Mouse (Mus musculus): ENCODE results near the gene Sla2. TPM values are rescaled to one million over a fixed set of nuclear protein-coding genes. Genes with fewer than 3 reads are reported as not detected.
A peak's percentile ranks its signal among the peaks of the same experiment; 100 is the strongest.
"Not testable (repeated sequence)": the region's sequence is repeated elsewhere in the genome, so short reads cannot be mapped to it uniquely, and the experiment has no call there.

The Sla2 gene
- total RNA-seq, 2 experiments from 2014 or later, result 0.18 to 0.21 TPM

DNA sequence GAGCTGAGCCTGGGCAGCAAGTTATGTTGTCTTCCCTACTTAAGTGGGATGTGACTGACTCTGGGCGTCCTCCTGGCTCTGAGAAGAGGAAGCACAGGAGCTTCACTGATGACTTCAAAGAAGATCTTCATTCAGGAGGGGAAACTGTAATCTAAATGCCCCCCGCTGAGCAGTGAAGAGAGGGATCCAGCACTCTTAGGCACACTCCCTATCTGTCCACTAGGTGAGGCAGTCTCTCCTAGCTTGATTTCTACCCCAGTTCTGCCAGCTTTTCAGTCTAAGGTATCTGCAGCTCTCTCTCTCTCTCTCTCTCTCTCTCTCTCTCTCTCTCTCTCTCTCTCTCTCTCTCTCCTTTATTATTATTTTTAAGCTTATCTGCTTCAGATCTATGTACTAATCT is 16.4 kb upstream of the Sla2 start:
- intact Hi-C loops (cut with DNase I), result loop anchor here (1.0 kb wide), 1 partner anchor 92 kb away; no protein-coding TSS in a partner anchor
- no peak for DNase-seq (ENCODE audit: low spot score in 2 of 2)

DNA sequence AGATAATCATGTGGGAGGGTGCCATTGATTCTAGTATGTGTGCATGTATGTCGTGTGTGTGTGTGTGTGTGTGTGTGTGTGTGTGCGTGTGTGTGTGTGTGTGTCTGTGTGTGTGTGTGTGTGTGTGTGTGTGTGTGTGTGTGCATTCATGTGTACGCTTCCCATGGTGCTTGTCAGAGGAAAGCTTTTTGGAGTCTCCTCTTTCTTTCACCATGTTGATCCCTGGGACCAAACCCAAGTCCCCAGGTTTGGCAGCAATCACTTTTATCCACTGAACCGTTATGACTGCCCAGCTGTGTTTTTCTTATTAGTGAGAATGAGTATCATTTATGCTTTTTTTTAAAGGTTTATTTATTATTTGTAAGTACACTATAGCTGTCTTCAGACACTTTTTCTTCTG is 15.4 kb upstream of the Sla2 start:
- intact Hi-C loops (cut with DNase I); DNase-seq (ENCODE audit: low spot score in 2 of 2): not testable (repeated sequence)

GRCm38 (mm10) chr2:156901883-156902282 is 14.9 kb upstream of the Sla2 start:
- intact Hi-C loops (cut with DNase I), result no loop called here
- no peak for DNase-seq (ENCODE audit: low spot score in 2 of 2)

- no peak for DNase-seq (ENCODE audit: low spot score in 2 of 2)
- intact Hi-C loops (cut with DNase I), result no loop called here
These were observed 14.4 kb upstream of the Sla2 start for GRCm38 (mm10) chr2:156901344-156901743.

DNA sequence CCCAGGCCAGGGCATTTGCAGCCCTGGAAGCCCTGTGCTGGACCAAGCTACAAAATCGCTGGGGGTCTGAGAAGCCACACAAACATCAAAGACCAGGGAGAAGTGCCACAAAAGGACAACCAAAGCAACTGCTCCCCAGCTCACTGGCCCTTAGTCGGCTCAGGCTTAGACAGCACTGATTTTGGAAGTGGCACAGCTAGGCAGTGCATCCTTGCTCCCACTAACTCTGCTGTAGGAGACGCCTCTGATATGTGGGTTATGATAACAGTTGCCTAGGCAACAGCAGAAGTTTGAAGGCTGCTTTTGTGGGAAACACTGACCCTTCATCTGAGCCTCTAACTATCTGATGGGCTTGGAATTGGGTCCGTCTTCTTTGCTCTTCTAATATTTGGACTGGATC is 12.2 kb upstream of the Sla2 start:
- no peak for DNase-seq (ENCODE audit: low spot score in 2 of 2)
- intact Hi-C loops (cut with DNase I), result no loop called here

- intact Hi-C loops (cut with DNase I), result no loop called here
- no peak for DNase-seq (ENCODE audit: low spot score in 2 of 2)
These were observed 11.4 kb upstream of the Sla2 start for GRCm38 (mm10) chr2:156898374-156898773.

DNA sequence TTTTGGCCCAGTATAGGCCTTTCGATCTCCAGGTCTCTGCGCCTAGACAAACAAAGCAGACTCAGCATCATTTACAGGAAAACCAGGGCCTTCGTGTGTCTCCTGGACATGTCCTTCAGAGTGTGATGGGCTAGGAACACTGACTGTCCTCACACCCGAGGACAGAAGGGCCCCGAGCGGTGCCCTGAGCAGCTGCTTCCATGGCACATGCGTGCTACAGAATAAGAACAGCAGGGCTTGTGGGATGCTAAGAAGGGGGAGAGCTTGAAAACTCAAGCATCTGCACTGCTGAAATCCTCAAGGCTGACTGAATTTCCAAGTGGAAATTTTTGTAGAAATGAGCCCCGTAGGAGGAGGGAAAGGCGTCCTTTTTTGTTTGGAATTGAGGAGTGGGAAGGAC is 10.0 kb upstream of the Sla2 start:
- DNase-seq (ENCODE audit: low spot score in 2 of 2), result peak; percentile 47 to 51
- intact Hi-C loops (cut with DNase I), result no loop called here

- DNase-seq (ENCODE audit: low spot score in 2 of 2), result no peak
- intact Hi-C loops (cut with DNase I), result no loop called here
These were observed 9.5 kb upstream of the Sla2 start for GRCm38 (mm10) chr2:156896384-156896914.

DNA sequence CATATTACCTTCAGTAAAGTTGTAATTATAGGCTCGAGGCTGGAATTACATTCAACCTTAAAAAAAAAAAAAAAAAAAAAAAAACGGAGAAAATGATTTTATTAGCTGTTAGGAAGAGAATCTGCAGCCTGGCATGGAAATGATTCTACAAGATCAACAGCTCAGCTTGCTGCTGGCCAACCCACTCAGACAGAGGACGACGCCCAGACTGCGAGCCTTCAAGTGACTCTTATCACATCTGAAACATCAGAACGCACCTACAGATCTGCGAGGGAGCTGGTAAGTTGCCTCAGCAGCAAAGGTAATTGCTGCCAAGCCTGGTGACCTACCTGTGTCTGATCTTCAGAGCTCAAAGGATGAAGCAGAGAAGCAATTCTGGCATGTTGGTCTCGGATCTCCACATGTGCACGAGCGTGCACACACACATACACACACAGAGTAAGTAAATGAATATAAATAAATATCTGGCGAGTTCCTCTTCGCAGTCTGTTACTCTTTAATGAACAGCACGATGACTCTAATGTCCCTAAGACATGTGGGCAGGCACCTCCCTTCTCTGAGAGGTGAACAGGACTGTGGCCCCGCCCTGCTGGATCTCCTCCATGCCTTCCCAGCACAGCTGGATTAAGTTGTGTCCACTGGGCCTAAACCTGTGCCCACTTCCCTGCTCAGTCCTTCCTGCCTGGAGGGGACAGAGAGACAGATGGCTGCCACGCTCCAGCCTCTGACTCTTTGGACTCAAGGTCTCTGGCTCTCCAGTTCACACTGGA is 7.7 kb upstream of the Sla2 start:
- DNase-seq (ENCODE audit: low spot score in 2 of 2), result no peak
- intact Hi-C loops (cut with DNase I), result no loop called here

DNA sequence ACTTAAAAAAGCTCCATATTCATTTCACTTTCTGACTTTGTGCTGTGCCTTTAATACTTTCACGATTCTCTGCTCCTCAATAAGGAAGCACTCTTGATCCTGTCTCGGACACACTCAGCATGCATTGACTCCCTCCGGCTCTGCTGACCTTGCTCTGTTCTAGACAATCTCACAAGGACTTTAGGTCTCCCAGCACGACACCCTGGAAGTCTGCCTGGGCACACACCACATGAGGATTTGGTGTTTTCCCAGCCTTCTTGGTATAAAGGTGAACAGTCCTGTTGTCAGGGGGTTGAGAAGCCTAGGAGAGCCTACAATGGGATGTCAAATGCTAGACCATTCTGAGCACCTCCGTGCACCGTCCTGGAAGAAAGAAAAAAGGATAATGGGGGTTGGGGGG is 5.8 kb upstream of the Sla2 start:
- intact Hi-C loops (cut with DNase I), result no loop called here
- no peak for DNase-seq (ENCODE audit: low spot score in 2 of 2)

GRCm38 (mm10) chr2:156892240-156892639 is 5.2 kb upstream of the Sla2 start:
- DNase-seq (ENCODE audit: low spot score in 2 of 2), result no peak
- intact Hi-C loops (cut with DNase I), result no loop called here

DNA sequence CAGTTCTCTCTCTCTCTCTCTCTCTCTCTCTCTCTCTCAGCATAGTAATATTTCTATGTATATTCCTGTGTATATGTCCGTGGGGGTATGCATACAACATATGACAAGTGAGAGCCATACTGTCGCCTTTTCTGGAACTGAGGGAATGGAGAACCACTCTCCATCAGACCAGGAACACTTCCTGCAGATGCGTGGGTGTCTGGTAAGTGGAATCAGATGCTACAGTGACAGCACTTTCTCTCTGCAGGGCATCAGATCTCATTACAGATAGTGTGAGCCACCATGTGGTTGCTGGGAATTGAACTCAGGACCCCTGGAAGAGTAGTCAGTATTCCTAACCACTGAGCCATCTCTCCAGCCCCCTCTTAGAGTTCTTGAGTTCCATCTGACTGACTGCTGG is 1.5 kb upstream of the Sla2 start:
- no peak for DNase-seq (ENCODE audit: low spot score in 2 of 2)
- intact Hi-C loops (cut with DNase I), result no loop called here

DNA sequence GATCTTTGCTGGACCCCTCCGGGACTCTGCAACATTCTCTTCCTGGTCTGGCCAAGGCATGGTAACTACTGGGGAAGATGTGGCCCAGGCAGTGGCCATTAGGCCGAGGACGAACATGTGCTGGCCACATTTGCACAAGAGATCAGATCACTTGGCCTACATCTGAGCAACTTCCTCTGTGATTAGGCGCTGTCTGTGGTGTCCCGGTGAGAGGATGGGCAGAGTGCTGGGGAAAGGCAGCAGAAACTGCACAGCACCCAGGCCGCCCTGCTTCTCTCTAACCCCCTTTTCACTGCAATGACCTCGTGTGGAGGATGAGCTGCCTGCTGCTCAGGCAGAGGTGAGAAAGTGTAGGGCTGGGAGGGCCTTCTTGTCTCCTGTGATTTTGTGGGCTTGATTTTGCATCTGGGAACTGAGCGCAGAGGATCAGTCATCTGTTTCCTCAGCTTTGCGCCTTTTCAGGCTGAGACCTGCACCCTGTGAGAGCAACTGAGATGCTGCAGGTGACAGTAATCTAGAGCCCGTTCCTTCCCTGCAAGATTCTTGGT is 834 bp downstream of the Sla2 start:
- DNase-seq (ENCODE audit: low spot score in 2 of 2), result no peak
- intact Hi-C loops (cut with DNase I), result no loop called here

- DNase-seq (ENCODE audit: low spot score in 2 of 2); intact Hi-C loops (cut with DNase I): not testable (repeated sequence)
These were observed 1.3 kb downstream of the Sla2 start for GRCm38 (mm10) chr2:156885666-156886065.

DNA sequence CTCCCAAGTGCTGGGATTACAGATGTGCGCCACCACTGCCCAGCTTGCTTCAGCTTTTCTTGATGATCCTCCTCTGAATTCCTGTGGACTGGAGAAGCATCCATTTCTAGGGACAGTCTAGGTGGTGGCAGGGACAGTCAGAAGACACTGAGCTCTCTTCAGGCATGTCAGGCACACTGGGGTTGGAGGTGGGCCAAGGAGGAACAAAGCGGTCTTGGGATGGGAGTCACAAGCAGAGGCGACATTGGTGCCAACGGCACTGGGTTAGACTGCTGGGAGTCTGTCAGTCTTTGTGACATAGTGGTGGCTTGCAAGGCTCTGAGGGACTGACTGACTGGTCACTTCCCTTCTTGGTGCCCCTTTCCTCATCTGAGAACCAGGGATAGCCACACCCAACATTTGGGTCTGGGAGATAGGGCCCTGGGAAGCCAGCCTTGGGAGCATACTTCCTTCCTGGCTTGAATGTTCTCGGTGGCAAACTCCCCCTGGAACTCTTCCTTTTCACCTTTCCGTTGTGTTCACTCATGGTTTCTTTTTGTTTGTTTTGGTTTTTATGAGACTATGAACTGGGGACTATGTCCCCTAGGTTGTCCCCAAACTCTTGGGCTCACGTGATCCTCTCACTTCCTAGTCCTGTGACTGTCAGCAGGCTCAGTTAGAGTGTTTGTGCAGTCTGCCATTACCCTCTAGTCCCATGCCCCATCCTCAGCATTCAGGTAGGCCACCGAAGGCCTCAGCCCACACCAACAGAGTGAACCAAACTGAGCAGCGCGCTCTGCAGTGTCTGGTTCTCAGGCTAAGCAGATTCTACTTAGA is 2.4 kb downstream of the Sla2 start:
- no peak for DNase-seq (ENCODE audit: low spot score in 2 of 2)
- intact Hi-C loops (cut with DNase I), result no loop called here

GRCm38 (mm10) chr2:156882431-156883001 is 4.5 kb downstream of the Sla2 start:
- no peak for DNase-seq (ENCODE audit: low spot score in 2 of 2)
- intact Hi-C loops (cut with DNase I), result no loop called here

DNA sequence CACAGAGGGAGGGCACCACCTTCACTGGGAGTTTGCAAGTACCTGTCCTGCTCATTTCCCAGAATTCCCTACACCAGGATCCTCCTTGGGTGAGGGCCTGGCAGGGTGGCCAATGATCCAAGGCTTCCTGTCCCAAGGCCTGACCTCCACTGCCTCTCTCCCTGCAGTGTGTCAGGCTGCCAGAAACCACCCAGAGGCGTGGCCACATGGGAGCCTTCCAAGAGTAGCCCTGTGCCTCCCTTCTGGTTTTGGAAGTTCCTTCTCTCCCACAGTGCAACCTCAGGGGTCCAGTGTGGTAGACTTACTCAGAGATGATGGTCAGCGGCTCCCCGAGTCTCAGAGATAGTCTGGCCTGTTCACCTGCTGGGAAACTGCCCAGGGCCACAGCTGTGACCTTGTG is 7.5 kb downstream of the Sla2 start:
- intact Hi-C loops (cut with DNase I), result loop anchor here (5.0 kb wide), 2 partner anchors 198 to 218 kb away; partner anchors contain the start of gene Soga1
- no peak for DNase-seq (ENCODE audit: low spot score in 2 of 2)

- intact Hi-C loops (cut with DNase I), result loop anchor here (5.0 kb wide), 2 partner anchors 200 to 220 kb away; partner anchors contain the start of gene Soga1
- DNase-seq (ENCODE audit: low spot score in 2 of 2), result no peak
These were observed 9.3 kb downstream of the Sla2 start for GRCm38 (mm10) chr2:156877726-156878125.

GRCm38 (mm10) chr2:156874760-156875510 is 12.1 kb downstream of the Sla2 start:
- no peak for DNase-seq (ENCODE audit: low spot score in 2 of 2)
- intact Hi-C loops (cut with DNase I), result loop anchor here (5.0 kb wide), 2 partner anchors 202 to 222 kb away; partner anchors contain the start of gene Soga1
